Mouse (Mus musculus) liver, embryonic 12.5 days (tissue): ENCODE measurements around the gene Col4a4. TPM values are rescaled to one million over a fixed set of nuclear protein-coding genes. Genes with fewer than 3 reads are reported as not detected.

Experiments used
- ATAC-seq: fragments of 200-750 bp; cut with Nextera tagmentation; 2 replicates; pipeline ENCODE4 v1.8.0; 2017; ENCODE audit warnings: moderate number of reproducible peaks, mild to moderate bottlenecking, moderate library complexity
- H3K27ac ChIP-seq: fragments of 300-500 bp; sonication (generic); 2 replicates; pipeline ENCODE4 v1.5.1; 2016; ENCODE audit warnings: mild to moderate bottlenecking
- H3K27me3 ChIP-seq: fragments of 300-500 bp; sonication (generic); replicated peaks from 2 replicates; pipeline ENCODE4 v1.6.1; 2016; ENCODE audit warnings: mild to moderate bottlenecking, moderate library complexity
- H3K36me3 ChIP-seq: fragments of 300-500 bp; sonication (generic); 2 replicates; pipeline ENCODE4 v1.6.1; 2016; ENCODE audit warnings: mild to moderate bottlenecking, moderate library complexity
- H3K4me1 ChIP-seq: fragments of 300-500 bp; sonication (generic); 2 replicates; pipeline ENCODE4 v1.6.1; 2016
- H3K4me2 ChIP-seq: fragments of 300-500 bp; sonication (generic); 2 replicates; pipeline ENCODE4 v1.6.1; 2016; ENCODE audit warnings: mild to moderate bottlenecking, moderate library complexity
- H3K4me3 ChIP-seq: fragments of 300-500 bp; sonication (generic); 2 replicates; pipeline ENCODE4 v1.5.1; 2016; ENCODE audit warnings: mild to moderate bottlenecking, moderate library complexity
- H3K9ac ChIP-seq: fragments of 300-500 bp; sonication (generic); 2 replicates; pipeline ENCODE4 v1.6.1; 2016; ENCODE audit warnings: mild to moderate bottlenecking, moderate library complexity
- H3K9me3 ChIP-seq: fragments of 300-500 bp; sonication (generic); replicated peaks from 2 replicates; pipeline ENCODE4 v1.6.1; 2016; ENCODE audit warnings: mild to moderate bottlenecking, moderate library complexity
- WGBS: fragments of 180-500 bp; shearing (Covaris S2); methylation state at CpG from one replicate; pipeline ENCODE4 v1.1.7; 2016; ENCODE audit not compliant: insufficient replicate concordance; 5-methylcytosine and 5-hydroxymethylcytosine counted together
- polyA plus RNA-seq: library from polyadenylated mRNA; unstranded; fragments of >200 nt; fragmentation: Nextera tagmentation; extraction: Ambion mirVana; gene quantifications from 2 replicates; pipeline ENCODE4 v1.2.1, GENCODE M21; 2016

The Col4a4 gene
- polyA plus RNA-seq, 1 experiment from 2014 or later, result 0.02 TPM

- WGBS, result 74% methylated on average over 9 of the region's 9 CpGs
- Histone ChIP-seq H3K9me3 (no peaks in the 10 kb centered on the region), H3K27ac (no peak overlapping the region), H3K4me2 (no peak overlapping the region), H3K4me3 (no peak overlapping the region), H3K27me3 (peaks cover 5% of the 10 kb centered on the region; the same call in 1 of the 2 replicates), H3K9ac (no peak overlapping the region), H3K4me1 (no peaks in the 10 kb centered on the region), H3K36me3 (no peaks in the 10 kb centered on the region)
- no peak for ATAC-seq
Observed at GRCm38 (mm10) chr1:82612061-82612660, 25.5 kb upstream of the Col4a4 start.

- Histone ChIP-seq H3K36me3 (no peaks in the 10 kb centered on the region), H3K9me3 (no peaks in the 10 kb centered on the region), H3K27me3 (no peaks in the 10 kb centered on the region; the same call in 1 of the 2 replicates), H3K27ac (no peak overlapping the region), H3K9ac (no peak overlapping the region), H3K4me3 (no peak overlapping the region), H3K4me2 (no peak overlapping the region), H3K4me1 (no peaks in the 10 kb centered on the region)
- ATAC-seq, result no peak
- 57% methylated on average over 9 of the region's 9 CpGs for WGBS
Observed at GRCm38 (mm10) chr1:82608646-82609262, 22.1 kb upstream of the Col4a4 start.

- no peaks in the 10 kb centered on the region for H3K4me1 ChIP-seq
- H3K4me3 ChIP-seq, result no peak overlapping the region
- no peak overlapping the region for H3K4me2 ChIP-seq
- H3K27ac ChIP-seq, result no peak overlapping the region
- no peaks in the 10 kb centered on the region for H3K36me3 ChIP-seq
- no peak overlapping the region for H3K9ac ChIP-seq
- 65% methylated on average over 7 of the region's 7 CpGs for WGBS
- H3K27me3 ChIP-seq, result no peaks in the 10 kb centered on the region
- ATAC-seq, result no peak
- no peaks in the 10 kb centered on the region for H3K9me3 ChIP-seq
Observed at GRCm38 (mm10) chr1:82605856-82606255, 19.2 kb upstream of the Col4a4 start.

- Histone ChIP-seq H3K4me2 (no peak overlapping the region), H3K27ac (no peak overlapping the region), H3K36me3 (no peaks in the 10 kb centered on the region), H3K4me3 (no peak overlapping the region), H3K9ac (no peak overlapping the region), H3K9me3 (no peaks in the 10 kb centered on the region), H3K27me3 (no peaks in the 10 kb centered on the region), H3K4me1 (no peaks in the 10 kb centered on the region)
- 74% methylated on average over 7 of the region's 7 CpGs for WGBS
- no peak for ATAC-seq
Observed at GRCm38 (mm10) chr1:82605347-82605746, 18.7 kb upstream of the Col4a4 start.

- no peak for ATAC-seq
- H3K36me3 ChIP-seq, result no peaks in the 10 kb centered on the region
- no peak overlapping the region for H3K4me2 ChIP-seq
- H3K9me3 ChIP-seq, result no peaks in the 10 kb centered on the region
- no peaks in the 10 kb centered on the region for H3K4me1 ChIP-seq
- no peak overlapping the region for H3K9ac ChIP-seq
- no peaks in the 10 kb centered on the region for H3K27me3 ChIP-seq
- no peak overlapping the region for H3K4me3 ChIP-seq
- H3K27ac ChIP-seq, result no peak overlapping the region
- WGBS, result 51% methylated on average over 7 of the region's 7 CpGs
Observed at GRCm38 (mm10) chr1:82603198-82603950, 16.7 kb upstream of the Col4a4 start.

- no peak overlapping the region for H3K9ac ChIP-seq
- H3K27ac ChIP-seq, result no peak overlapping the region
- no peak overlapping the region for H3K4me3 ChIP-seq
- H3K4me2 ChIP-seq, result no peak overlapping the region
- no peaks in the 10 kb centered on the region for H3K36me3 ChIP-seq
- no peaks in the 10 kb centered on the region for H3K4me1 ChIP-seq
- ATAC-seq, result no peak
- 58% methylated on average over 6 of the region's 6 CpGs for WGBS
- no peaks in the 10 kb centered on the region for H3K9me3 ChIP-seq
- H3K27me3 ChIP-seq, result no peaks in the 10 kb centered on the region
Observed at GRCm38 (mm10) chr1:82596864-82597596, 10.4 kb upstream of the Col4a4 start.

GRCm38 (mm10) chr1:82590266-82590665 lies 3.6 kb upstream of the Col4a4 start:
- ATAC-seq, result no peak
- 32% methylated on average over 4 of the region's 4 CpGs for WGBS
- Histone ChIP-seq H3K4me2 (no peak overlapping the region), H3K27ac (no peak overlapping the region), H3K4me1 (peaks cover 6% of the 10 kb centered on the region; the same call in 1 of the 2 replicates), H3K9ac (no peak overlapping the region), H3K27me3 (peaks cover 26% of the 10 kb centered on the region), H3K4me3 (no peak overlapping the region), H3K36me3 (no peaks in the 10 kb centered on the region), H3K9me3 (no peaks in the 10 kb centered on the region)

GRCm38 (mm10) chr1:82585981-82586380 lies 668 bp downstream of the Col4a4 start:
- H3K4me3 ChIP-seq, result no peak overlapping the region
- no peak overlapping the region for H3K4me2 ChIP-seq
- no peak overlapping the region for H3K27ac ChIP-seq
- no peak for ATAC-seq
- H3K36me3 ChIP-seq, result no peaks in the 10 kb centered on the region
- H3K9ac ChIP-seq, result no peak overlapping the region
- 62% methylated on average over 7 of the region's 7 CpGs for WGBS
- no peaks in the 10 kb centered on the region for H3K9me3 ChIP-seq
- peaks cover 26% of the 10 kb centered on the region for H3K27me3 ChIP-seq
- peaks cover 6% of the 10 kb centered on the region; the same call in 1 of the 2 replicates for H3K4me1 ChIP-seq

GRCm38 (mm10) chr1:82578320-82578719 lies 8.3 kb downstream of the Col4a4 start:
- 56% methylated on average over 4 of the region's 4 CpGs for WGBS
- Histone ChIP-seq H3K27me3 (no peaks in the 10 kb centered on the region), H3K4me1 (no peaks in the 10 kb centered on the region), H3K36me3 (no peaks in the 10 kb centered on the region), H3K4me2 (no peak overlapping the region), H3K4me3 (no peak overlapping the region), H3K9me3 (no peaks in the 10 kb centered on the region), H3K9ac (no peak overlapping the region), H3K27ac (no peak overlapping the region)
- no peak for ATAC-seq

GRCm38 (mm10) chr1:82577915-82578314 lies 8.7 kb downstream of the Col4a4 start:
- 26% methylated on average over 3 of the region's 3 CpGs for WGBS
- H3K27ac ChIP-seq, result no peak overlapping the region

GRCm38 (mm10) chr1:82577339-82577738 lies 9.3 kb downstream of the Col4a4 start:
- Histone ChIP-seq H3K9me3 (no peaks in the 10 kb centered on the region), H3K4me3 (no peak overlapping the region), H3K27ac (no peak overlapping the region), H3K4me2 (no peak overlapping the region), H3K9ac (no peak overlapping the region), H3K27me3 (no peaks in the 10 kb centered on the region), H3K4me1 (no peaks in the 10 kb centered on the region), H3K36me3 (no peaks in the 10 kb centered on the region)
- WGBS, result 68% methylated on average over 10 of the region's 10 CpGs
- ATAC-seq, result no peak

More at GRCm38 (mm10) chr1:82577915-82578314, 8.7 kb downstream of the Col4a4 start:
- ATAC-seq, result no peak
- Histone ChIP-seq H3K9me3 (no peaks in the 10 kb centered on the region), H3K4me3 (no peak overlapping the region), H3K4me1 (no peaks in the 10 kb centered on the region), H3K27me3 (no peaks in the 10 kb centered on the region), H3K4me2 (no peak overlapping the region), H3K36me3 (no peaks in the 10 kb centered on the region), H3K9ac (no peak overlapping the region)

- 54% methylated on average over 2 of the region's 2 CpGs for WGBS
- no peaks in the 10 kb centered on the region for H3K36me3 ChIP-seq
- no peaks in the 10 kb centered on the region for H3K9me3 ChIP-seq
- no peak overlapping the region for H3K4me3 ChIP-seq
- no peak overlapping the region for H3K9ac ChIP-seq
- no peak overlapping the region for H3K4me2 ChIP-seq
- H3K27me3 ChIP-seq, result no peaks in the 10 kb centered on the region
- H3K4me1 ChIP-seq, result no peaks in the 10 kb centered on the region
- no peak for ATAC-seq
- no peak overlapping the region for H3K27ac ChIP-seq
Observed at GRCm38 (mm10) chr1:82576182-82576581, 10.5 kb downstream of the Col4a4 start.
